Mouse (Mus musculus): ENCODE measurements around the gene Ccdc65.

- TF ChIP-seq POLR2A (IDR thresholded peaks at IDR 0.05; ENCODE audit: borderline replicate concordance, insufficient read depth, low read length) (no peak), CTCF (IDR thresholded peaks at IDR 0.05; ENCODE audit: borderline replicate concordance, insufficient read depth, low read depth, low read length) (no peak)
Measured at GRCm38 (mm10) chr15:98728366-98728765, 20.4 kb downstream of the Ccdc65 start.

All from cerebellum, adult 2 months (tissue).